Mouse (Mus musculus) heart, postnatal 0 days (tissue): ENCODE data around the gene Snupn. TPM values are rescaled to one million over a fixed set of nuclear protein-coding genes. Genes with fewer than 3 reads are reported as not detected.

Experiments
- ATAC-seq: fragments of 200-750 bp; cut with Nextera tagmentation; 2 replicates; pipeline ENCODE4 v1.8.0; 2017; ENCODE audit warnings: low read depth, moderate number of reproducible peaks, moderate library complexity; ENCODE audit not compliant: insufficient read depth
- DNase-seq: peaks from one replicate; pipeline ENCODE4 v3.0.0-alpha.2; 2016; ENCODE audit warnings: low spot score
- H3K27ac ChIP-seq: fragments of 300-500 bp; sonication (generic); 2 replicates; pipeline ENCODE4 v1.5.1; 2014; ENCODE audit warnings: low read depth, mild to moderate bottlenecking
- H3K27me3 ChIP-seq: fragments of 300-500 bp; sonication (generic); 2 replicates; pipeline ENCODE4 v1.6.1; 2014; ENCODE audit warnings: low read length, mixed read lengths; ENCODE audit not compliant: control insufficient read depth, insufficient read depth
- H3K36me3 ChIP-seq: fragments of 300-500 bp; sonication (generic); replicated peaks from 2 replicates; pipeline ENCODE4 v1.6.1; 2014; ENCODE audit warnings: low read length, mixed read lengths; ENCODE audit not compliant: control insufficient read depth, insufficient read depth
- H3K4me1 ChIP-seq: fragments of 300-500 bp; sonication (generic); 2 replicates; pipeline ENCODE4 v1.6.1; 2014; ENCODE audit warnings: antibody characterized with exemption; ENCODE audit not compliant: control insufficient read depth, insufficient read depth
- H3K4me2 ChIP-seq: fragments of 300-500 bp; sonication (generic); 2 replicates; pipeline ENCODE4 v1.6.1; 2014; ENCODE audit warnings: low read depth, mild to moderate bottlenecking, low read length, moderate library complexity
- H3K4me3 ChIP-seq: fragments of 300-500 bp; sonication (generic); 2 replicates; pipeline ENCODE4 v1.5.1; 2014; ENCODE audit warnings: low read depth, low read length
- H3K9ac ChIP-seq: fragments of 300-500 bp; sonication (generic); replicated peaks from 2 replicates; pipeline ENCODE4 v1.6.1; 2014; ENCODE audit warnings: low read depth, low read length, mixed read lengths
- H3K9me3 ChIP-seq: fragments of 300-500 bp; sonication (generic); replicated peaks from 2 replicates; pipeline ENCODE4 v1.6.1; 2016; ENCODE audit warnings: low read length; ENCODE audit not compliant: control insufficient read depth
- CTCF ChIP-seq: IDR thresholded peaks from 2 replicates; pipeline ENCODE4 v1.5.1; 2016; ENCODE audit warnings: antibody characterized with exemption, control low read depth, low read depth
- EP300 ChIP-seq: IDR thresholded peaks from 2 replicates; pipeline ENCODE4 v1.6.1; 2016; ENCODE audit warnings: antibody characterized with exemption, low read depth
- WGBS: fragments of 180-500 bp; shearing (Covaris S2); extraction: QIAGEN DNeasy Blood & Tissue Kit; methylation state at CpG from one replicate; pipeline ENCODE4 v1.1.7; 2014; 5-methylcytosine and 5-hydroxymethylcytosine counted together
- polyA plus RNA-seq: library from polyadenylated mRNA; unstranded; fragments of >200 nt; fragmentation: Nextera tagmentation; extraction: Ambion mirVana; gene quantifications from 2 replicates; pipeline ENCODE4 v1.2.1, GENCODE M21; 2015
- total RNA-seq: library from RNA; depleted of rRNA; stranded (reverse); fragments of >200 nt; gene quantifications from 2 replicates; pipeline ENCODE4 v1.2.3, GENCODE M21; 2014; ENCODE audit warnings: low replicate concordance

Snupn gene
- total and polyA plus RNA-seq, 2 experiments from 2014 or later: 2.8 to 14.9 TPM

DNA sequence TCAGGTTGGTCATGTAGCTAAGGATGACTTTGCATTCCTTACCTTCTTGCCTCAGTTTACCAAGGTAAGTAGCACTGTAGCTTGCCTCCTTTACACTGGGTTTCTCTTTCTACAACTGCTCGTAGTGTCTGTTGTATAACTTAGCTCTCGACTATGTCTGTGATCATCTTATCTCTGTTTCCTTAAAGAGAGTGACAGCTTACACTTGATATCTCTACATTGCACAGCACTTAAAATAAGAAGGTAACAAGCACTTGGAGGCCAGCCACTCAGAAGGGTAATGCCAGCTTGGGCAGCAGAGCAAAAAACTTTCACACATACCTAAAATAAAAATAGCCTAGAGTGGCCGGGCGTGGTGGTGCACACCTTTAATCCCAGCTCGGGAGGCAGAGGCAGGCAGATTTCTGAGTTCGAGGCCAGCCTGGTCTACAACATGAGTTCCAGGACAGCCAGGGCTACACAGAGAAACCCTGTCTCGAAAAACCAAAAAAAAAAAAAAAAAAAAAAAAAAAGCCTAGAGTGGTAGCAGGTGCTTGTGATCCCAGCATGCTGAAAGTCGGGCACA lies 23.4 kb downstream of the Snupn start:
- H3K9ac ChIP-seq: no peak overlapping the region
- 60% methylated on average over 7 of the region's 8 CpGs for WGBS
- H3K27ac ChIP-seq: no peak overlapping the region
- TF ChIP-seq EP300: no peak
- TF ChIP-seq CTCF: no peak
- no peaks in the 10 kb centered on the region for H3K9me3 ChIP-seq
- H3K36me3 ChIP-seq: peaks cover 12% of the 10 kb centered on the region; the same call in 1 of the 2 replicates
- DNase-seq (no peak), ATAC-seq (no peak)
- no peak overlapping the region for H3K4me2 ChIP-seq
- H3K4me1 ChIP-seq: no peaks in the 10 kb centered on the region
- H3K4me3 ChIP-seq: no peak overlapping the region
- no peaks in the 10 kb centered on the region for H3K27me3 ChIP-seq

DNA sequence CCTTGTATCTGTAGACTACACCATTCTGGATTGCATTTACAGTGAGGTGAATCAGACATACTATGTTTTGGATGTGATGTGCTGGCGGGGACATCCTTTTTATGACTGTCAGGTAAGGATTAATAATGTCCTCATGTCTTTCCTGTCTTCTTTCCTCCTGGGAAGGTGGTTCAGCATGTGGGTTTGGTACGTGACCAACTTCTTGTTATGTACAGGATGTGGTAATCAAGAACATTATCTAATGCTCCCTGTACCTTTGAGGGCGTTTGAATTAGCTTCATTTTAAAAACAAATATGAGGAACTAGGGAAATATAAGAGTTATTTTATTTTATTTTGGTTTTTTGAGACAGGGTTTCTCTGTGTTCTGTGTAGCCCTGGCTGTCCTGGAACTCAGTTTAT lies 24.5 kb downstream of the Snupn start:
- H3K4me1 ChIP-seq: no peaks in the 10 kb centered on the region
- WGBS: 72% methylated on average over 3 of the region's 3 CpGs
- no peaks in the 10 kb centered on the region for H3K27me3 ChIP-seq
- no peaks in the 10 kb centered on the region for H3K9me3 ChIP-seq
- no peak overlapping the region for H3K4me2 ChIP-seq
- TF ChIP-seq CTCF: no peak
- TF ChIP-seq EP300: no peak
- ATAC-seq (no peak), DNase-seq (no peak)
- no peak overlapping the region for H3K9ac ChIP-seq
- peaks cover 15% of the 10 kb centered on the region; the same call in 1 of the 2 replicates for H3K36me3 ChIP-seq
- no peak overlapping the region for H3K4me3 ChIP-seq
- H3K27ac ChIP-seq: no peak overlapping the region

DNA sequence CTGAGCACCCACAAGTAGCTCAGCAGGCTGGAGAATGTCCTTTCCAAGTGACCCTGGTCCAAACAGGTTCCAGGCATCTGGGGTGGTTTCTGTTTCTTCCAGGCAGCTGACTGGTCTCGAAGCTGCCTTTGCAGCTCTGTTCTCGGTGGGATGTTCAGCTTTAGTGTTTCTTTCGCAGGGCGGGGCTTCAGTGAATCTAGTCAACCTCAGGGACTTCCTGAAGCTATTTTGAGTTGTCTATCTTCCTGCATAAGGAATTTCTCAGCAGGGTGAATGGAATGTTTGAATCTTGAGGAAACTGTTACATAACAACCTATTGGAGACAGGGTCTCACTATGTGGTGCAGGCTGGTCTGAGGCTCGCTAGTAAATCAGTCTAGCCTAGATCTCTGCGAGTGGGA lies 29.5 kb downstream of the Snupn start:
- Histone ChIP-seq H3K9me3 (no peaks in the 10 kb centered on the region), H3K27ac (no peak overlapping the region), H3K4me3 (no peak overlapping the region), H3K4me1 (no peaks in the 10 kb centered on the region), H3K27me3 (no peaks in the 10 kb centered on the region), H3K4me2 (no peak overlapping the region), H3K9ac (no peak overlapping the region), H3K36me3 (peaks cover 17% of the 10 kb centered on the region; the same call in 1 of the 2 replicates)
- WGBS: 91% methylated on average over 6 of the region's 6 CpGs
- ATAC-seq (no peak), DNase-seq (no peak)
- TF ChIP-seq EP300 (no peak), CTCF (no peak)

DNA sequence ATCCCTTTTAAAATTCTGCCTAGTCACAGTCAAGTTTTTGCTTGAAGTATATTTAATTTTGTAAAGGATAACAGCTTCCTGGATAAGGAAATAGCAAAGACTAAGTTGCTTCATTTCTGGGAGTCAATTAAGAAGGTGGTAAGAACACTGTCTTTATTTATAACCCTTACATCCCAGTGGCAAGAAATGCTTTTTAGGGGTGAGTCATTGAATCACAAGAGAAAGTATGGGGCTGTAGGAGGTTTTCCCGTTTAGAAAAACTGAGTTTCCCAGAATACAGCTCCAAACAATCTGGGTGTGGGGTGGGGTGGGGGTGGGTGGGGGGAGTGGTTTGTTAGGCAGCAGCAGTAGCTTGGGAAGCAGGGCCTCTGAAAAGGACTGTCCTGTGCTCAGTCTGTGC lies 30.8 kb downstream of the Snupn start:
- WGBS: 56% methylated on average over 1 of the region's 1 CpGs
- H3K9ac ChIP-seq: no peak overlapping the region
- no peak overlapping the region for H3K4me3 ChIP-seq
- H3K27me3 ChIP-seq: no peaks in the 10 kb centered on the region
- no peak for ATAC-seq
- no peaks in the 10 kb centered on the region for H3K4me1 ChIP-seq
- no peaks in the 10 kb centered on the region for H3K9me3 ChIP-seq
- peaks cover 17% of the 10 kb centered on the region; the same call in 1 of the 2 replicates for H3K36me3 ChIP-seq
- TF ChIP-seq EP300: no peak
- TF ChIP-seq CTCF: no peak
- H3K4me2 ChIP-seq: no peak overlapping the region
- DNase-seq: no peak
- H3K27ac ChIP-seq: no peak overlapping the region

DNA sequence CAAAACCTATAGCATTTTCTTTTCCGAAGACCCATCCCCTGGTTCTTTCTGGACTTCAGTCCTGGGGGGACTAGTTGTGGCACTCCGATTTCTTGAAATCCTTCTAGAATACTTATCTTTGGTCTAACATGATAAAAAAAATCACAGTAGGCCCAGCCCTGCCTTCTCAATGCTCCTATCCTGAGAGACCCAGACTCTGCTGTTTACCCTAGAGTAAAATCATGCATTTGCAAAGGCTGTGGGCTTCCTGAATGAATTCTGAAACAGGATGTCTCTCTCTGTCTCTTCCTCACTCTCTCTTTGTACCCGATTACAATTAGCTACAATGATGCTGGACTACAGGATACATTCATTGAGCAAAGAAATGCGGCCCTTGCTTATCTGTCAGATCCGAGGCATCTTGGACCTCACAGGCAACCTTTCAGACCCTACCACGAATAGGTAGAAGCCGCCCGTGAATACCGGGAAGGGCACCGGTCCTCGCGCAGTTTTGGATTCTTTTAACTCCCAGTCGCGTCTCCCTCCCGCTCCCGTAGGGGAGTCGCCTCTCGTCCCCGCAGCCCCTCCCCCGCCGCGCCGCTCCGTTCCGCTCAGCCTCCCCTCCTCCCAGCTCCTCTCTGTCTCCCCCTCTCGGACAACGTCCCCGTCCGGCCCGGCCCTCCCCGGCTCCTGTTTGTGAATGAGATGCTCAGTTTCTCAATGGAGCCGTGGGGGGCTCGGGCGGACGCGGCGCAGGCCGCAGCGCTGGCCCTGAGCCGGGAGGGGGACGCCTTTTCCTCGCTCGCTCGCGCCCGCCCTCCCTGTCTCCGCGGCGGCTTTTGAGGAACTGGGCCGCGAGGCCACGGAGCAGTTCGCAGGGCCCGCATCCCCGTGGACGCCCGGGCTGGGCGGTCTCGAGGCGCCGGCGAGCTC lies 43.9 kb downstream of the Snupn start, which contains the start of gene Ptpn9:
TSS of gene Ptpn9 (plus strand) at position 638 of the 912 bp plus-strand sequence.
- DNase-seq (peak; percentile 89), ATAC-seq (peak; percentile 93)
- H3K27me3 ChIP-seq: no peaks in the 10 kb centered on the region
- H3K4me3 ChIP-seq: peak within 1 kb of the TSS; percentile 59
- TF ChIP-seq CTCF (peak; percentile 62), EP300 (0 out of 2 replicates have a peak, but pooled peaks have one; percentile 28)
- H3K9ac ChIP-seq: peak within 1 kb of the TSS; percentile 85
- H3K27ac ChIP-seq: peak within 1 kb of the TSS; percentile 87
- H3K36me3 ChIP-seq: no peaks in the 10 kb centered on the region
- H3K9me3 ChIP-seq: no peaks in the 10 kb centered on the region
- peak within 1 kb of the TSS; percentile 85 for H3K4me2 ChIP-seq
- WGBS: 2% methylated on average over 61 of the region's 62 CpGs
- H3K4me1 ChIP-seq: peaks cover 9% of the 10 kb centered on the region; the same call in 1 of the 2 replicates
